Mouse (Mus musculus): ENCODE data around the gene Mier1. TPM values are rescaled to one million over a fixed set of nuclear protein-coding genes. Genes with fewer than 3 reads are reported as not detected.

Gene Mier1
- total and polyA plus RNA-seq, 3 experiments, result 18.7 to 41.1 (median 22.3) TPM

DNA sequence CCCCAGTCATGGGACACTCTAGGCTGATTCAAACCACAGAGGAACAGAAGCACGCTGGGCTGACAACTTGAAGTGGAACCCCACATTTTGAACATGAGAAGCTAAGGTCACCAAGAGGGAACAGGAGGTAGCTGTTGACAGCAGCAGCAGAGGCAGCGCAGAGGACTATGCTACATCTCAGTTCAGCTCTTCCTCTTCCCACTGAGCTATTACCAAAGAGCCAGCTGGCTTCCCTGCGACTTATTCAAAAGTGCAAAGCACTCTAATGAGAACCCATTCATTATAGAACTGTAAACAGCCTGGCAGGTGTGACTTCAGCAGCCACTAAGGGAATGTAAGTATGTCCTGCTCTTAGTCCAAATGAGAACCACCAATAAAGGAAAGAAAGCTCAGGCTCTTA, 65.4 kb downstream of the Mier1 start:
- no peak for DNase-seq (ENCODE audit: low read depth, low spot score)
- Histone ChIP-seq H3K27ac (ENCODE audit: control insufficient read depth, low read depth, low read length) (no peak overlapping the region), H3K4me3 (ENCODE audit: control insufficient read depth in 1 of 2, insufficient read depth in 1 of 2, low read depth in 2 of 2, low read length in 2 of 2) (no peak overlapping the region), H3K27me3 (ENCODE audit: control insufficient read depth in 1 of 2, insufficient read depth in 2 of 2, low read length in 2 of 2) (no peaks in the 10 kb centered on the region), H3K79me2 (ENCODE audit: control insufficient read depth, insufficient read depth, low read length, poor library complexity) (no peaks in the 10 kb centered on the region), H3K9me3 (replicated peaks; ENCODE audit: insufficient read depth, low read length) (no peaks in the 10 kb centered on the region), H3K36me3 (ENCODE audit: control insufficient read depth in 1 of 2, insufficient read depth in 2 of 2, low read length in 2 of 2) (peaks cover 0 to 2% of the 10 kb centered on the region in 2 experiments; a peak in 2 of 4 replicates), H3K9ac (ENCODE audit: control insufficient read depth, low read depth, low read length, poor library complexity, severe bottlenecking) (no peak overlapping the region), H3K4me1 (ENCODE audit: control insufficient read depth in 1 of 2, insufficient read depth in 2 of 2, low read length in 2 of 2) (no peaks in the 10 kb centered on the region)
- TF ChIP-seq MXI1 (IDR thresholded peaks at IDR 0.05; ENCODE audit: low read depth, low read length), result no peak

DNA sequence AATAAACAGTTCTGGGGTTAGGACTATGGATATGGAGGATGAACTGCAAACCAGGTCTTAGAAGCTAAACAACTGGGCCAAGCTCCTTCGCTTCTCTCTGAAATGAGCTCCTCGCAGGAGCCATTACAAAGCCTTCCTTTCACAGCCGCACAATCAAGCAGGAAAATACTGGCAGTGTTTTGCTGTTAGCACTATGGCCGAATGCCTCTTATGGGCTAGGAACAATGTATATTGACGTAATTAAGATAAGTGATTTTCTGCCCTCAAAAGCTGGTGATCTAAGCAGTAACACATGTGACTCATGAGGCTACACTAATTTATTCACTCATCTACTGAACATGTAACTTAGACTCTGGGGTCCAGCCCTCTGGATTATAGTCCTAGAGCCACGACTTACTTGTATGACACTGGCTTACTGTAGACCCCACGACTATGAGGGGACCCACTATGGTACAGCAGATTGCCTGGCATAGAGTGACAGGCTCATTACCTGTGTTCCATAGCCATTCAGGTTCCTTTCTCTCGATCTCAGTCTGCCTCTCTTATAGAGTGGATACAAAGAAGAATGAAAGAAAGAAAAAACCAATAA, 66.2 kb downstream of the Mier1 start:
- no peaks in the 10 kb centered on the region for H3K27me3 ChIP-seq (ENCODE audit: control insufficient read depth in 1 of 2, insufficient read depth in 2 of 2, low read length in 2 of 2)
- no peaks in the 10 kb centered on the region for H3K79me2 ChIP-seq (ENCODE audit: control insufficient read depth, insufficient read depth, low read length, poor library complexity)
- H3K9ac ChIP-seq (ENCODE audit: control insufficient read depth, low read depth, low read length, poor library complexity, severe bottlenecking), result no peak overlapping the region
- H3K36me3 ChIP-seq (ENCODE audit: control insufficient read depth in 1 of 2, insufficient read depth in 2 of 2, low read length in 2 of 2), result peaks cover 0 to 2% of the 10 kb centered on the region in 2 experiments; a peak in 2 of 4 replicates
- TF ChIP-seq ZNF384 (IDR thresholded peaks at IDR 0.05; ENCODE audit: low read depth, low read length), result no peak
- no peak overlapping the region for H3K27ac ChIP-seq (ENCODE audit: control insufficient read depth, low read depth, low read length)
- no peaks in the 10 kb centered on the region for H3K4me1 ChIP-seq (ENCODE audit: control insufficient read depth in 1 of 2, insufficient read depth in 2 of 2, low read length in 2 of 2)
- H3K9me3 ChIP-seq (replicated peaks; ENCODE audit: insufficient read depth, low read length), result no peaks in the 10 kb centered on the region
- DNase-seq (ENCODE audit: low read depth, low spot score), result no peak
- no peak overlapping the region for H3K4me3 ChIP-seq (ENCODE audit: control insufficient read depth in 1 of 2, insufficient read depth in 1 of 2, low read depth in 2 of 2, low read length in 2 of 2)

DNA sequence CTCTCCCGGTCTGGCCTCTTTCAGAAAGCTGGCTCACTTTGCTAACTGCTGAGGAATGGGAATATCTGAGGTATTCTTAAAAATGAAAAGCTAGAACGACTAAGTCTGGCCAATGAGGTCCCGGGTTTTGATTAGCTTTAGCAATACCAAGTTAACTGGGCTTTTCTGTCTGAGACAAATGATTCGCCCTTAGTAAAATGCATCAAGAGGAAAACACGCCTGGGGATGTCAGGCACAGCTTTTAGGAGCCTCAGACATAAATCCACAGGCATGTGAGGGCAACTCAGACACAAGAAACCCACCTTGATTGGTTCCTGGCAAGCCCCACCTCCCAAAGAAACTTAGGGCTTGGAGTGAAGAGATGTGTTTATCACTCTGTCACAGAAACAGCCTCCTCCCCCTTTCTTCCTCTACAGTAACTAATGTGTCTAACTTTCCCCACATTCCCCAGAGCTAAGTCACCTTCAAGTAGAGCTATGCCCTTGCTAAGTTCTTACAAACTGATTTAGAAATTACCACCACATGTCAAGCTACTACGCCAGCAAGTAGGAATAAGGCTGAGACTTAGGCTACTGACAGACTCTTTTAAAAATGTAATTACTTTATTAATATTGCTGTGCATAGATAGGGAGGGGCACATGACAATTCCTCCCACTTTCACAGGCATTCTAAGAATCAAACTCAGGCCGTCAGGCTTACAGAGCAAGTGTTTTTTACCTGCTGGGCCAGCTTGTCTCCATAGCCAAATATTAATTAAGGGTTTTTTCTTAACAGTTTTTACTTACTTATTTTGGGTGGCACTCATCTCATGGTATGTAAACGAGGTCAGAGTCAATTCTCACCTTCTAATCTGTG, 74.8 kb downstream of the Mier1 start:
- H3K9ac ChIP-seq (ENCODE audit: control insufficient read depth, low read depth, low read length, poor library complexity, severe bottlenecking), result no peak overlapping the region
- no peak overlapping the region for H3K27ac ChIP-seq (ENCODE audit: control insufficient read depth, low read depth, low read length)
- no peaks in the 10 kb centered on the region for H3K27me3 ChIP-seq (ENCODE audit: control insufficient read depth in 1 of 2, insufficient read depth in 2 of 2, low read length in 2 of 2)
- H3K79me2 ChIP-seq (ENCODE audit: control insufficient read depth, insufficient read depth, low read length, poor library complexity), result no peaks in the 10 kb centered on the region
- TF ChIP-seq POLR2AphosphoS2 (IDR thresholded peaks at IDR 0.05; ENCODE audit: low read length), result no peak
- TF ChIP-seq MAFK (IDR thresholded peaks at IDR 0.05; ENCODE audit: borderline replicate concordance, low read depth, low read length), result no peak
- TF ChIP-seq SMC3 (IDR thresholded peaks at IDR 0.05; ENCODE audit: low read depth, low read length), result no peak
- H3K4me3 ChIP-seq (ENCODE audit: control insufficient read depth in 1 of 2, insufficient read depth in 1 of 2, low read depth in 2 of 2, low read length in 2 of 2), result no peak overlapping the region
- H3K36me3 ChIP-seq (ENCODE audit: control insufficient read depth in 1 of 2, insufficient read depth in 2 of 2, low read length in 2 of 2), result peaks cover 0 to 2% of the 10 kb centered on the region in 2 experiments; a peak in 2 of 4 replicates
- DNase-seq (ENCODE audit: low read depth, low spot score), result no peak
- no peaks in the 10 kb centered on the region for H3K9me3 ChIP-seq (replicated peaks; ENCODE audit: insufficient read depth, low read length)
- H3K4me1 ChIP-seq (ENCODE audit: control insufficient read depth in 1 of 2, insufficient read depth in 2 of 2, low read length in 2 of 2), result no peaks in the 10 kb centered on the region

DNA sequence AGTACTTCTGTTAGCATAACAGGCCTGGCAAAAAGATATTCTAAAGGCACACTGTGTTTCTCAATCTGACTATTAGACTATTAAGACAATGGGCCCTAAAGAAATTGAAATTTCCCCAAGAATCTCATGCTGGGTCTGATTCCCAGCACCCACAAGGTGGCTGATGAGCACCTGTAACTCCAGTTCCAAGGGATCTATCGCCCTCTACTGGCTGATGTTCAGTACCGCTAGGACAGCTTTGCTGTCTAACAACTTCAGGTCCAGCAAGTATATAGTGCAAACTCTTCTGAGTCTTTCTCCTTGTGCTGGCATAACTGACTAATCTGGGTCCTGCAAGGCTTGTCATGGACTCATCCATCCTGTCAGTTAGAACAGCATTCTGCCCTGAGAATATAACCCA, 78.2 kb downstream of the Mier1 start:
- H3K27ac ChIP-seq (ENCODE audit: control insufficient read depth, low read depth, low read length), result no peak overlapping the region

More for the DNA sequence above, 78.2 kb downstream of the Mier1 start:
- H3K36me3 ChIP-seq (ENCODE audit: control insufficient read depth in 1 of 2, insufficient read depth in 2 of 2, low read length in 2 of 2), result peaks cover 0 to 2% of the 10 kb centered on the region in 2 experiments; a peak in 2 of 4 replicates
- no peaks in the 10 kb centered on the region for H3K79me2 ChIP-seq (ENCODE audit: control insufficient read depth, insufficient read depth, low read length, poor library complexity)
- TF ChIP-seq CTCF (IDR thresholded peaks at IDR 0.05 in 2 of 3, conservative IDR thresholded peaks at IDR 0.05 in 1 of 3; ENCODE audit: control insufficient read depth in 1 of 3, insufficient read depth in 1 of 3, low read depth in 2 of 3, low read length in 3 of 3, poor library complexity in 1 of 3, severe bottlenecking in 1 of 3) (peak; percentile 41 to 52 (median 45)), RAD21 (IDR thresholded peaks at IDR 0.05; ENCODE audit: low read depth, low read length) (peak; percentile 36), MYB (IDR thresholded peaks at IDR 0.05; ENCODE audit: low read depth, low read length) (no peak), SMC3 (IDR thresholded peaks at IDR 0.05; ENCODE audit: low read depth, low read length) (peak; percentile 18; the same call in 1 of the 2 replicates), USF2 (IDR thresholded peaks at IDR 0.05; ENCODE audit: borderline replicate concordance in 1 of 2, insufficient read depth in 1 of 2, low read depth in 1 of 2, low read length in 2 of 2) (no peak)
- no peaks in the 10 kb centered on the region for H3K9me3 ChIP-seq (replicated peaks; ENCODE audit: insufficient read depth, low read length)
- no peak overlapping the region for H3K4me3 ChIP-seq (ENCODE audit: control insufficient read depth in 1 of 2, insufficient read depth in 1 of 2, low read depth in 2 of 2, low read length in 2 of 2)
- DNase-seq (ENCODE audit: low read depth, low spot score), result peak; percentile 41
- no peaks in the 10 kb centered on the region for H3K4me1 ChIP-seq (ENCODE audit: control insufficient read depth in 1 of 2, insufficient read depth in 2 of 2, low read length in 2 of 2)
- H3K27me3 ChIP-seq (ENCODE audit: control insufficient read depth in 1 of 2, insufficient read depth in 2 of 2, low read length in 2 of 2), result no peaks in the 10 kb centered on the region
- no peak overlapping the region for H3K9ac ChIP-seq (ENCODE audit: control insufficient read depth, low read depth, low read length, poor library complexity, severe bottlenecking)

Data from MEL (cell line).